Mouse (Mus musculus) lung, embryonic 14.5 days (tissue): ENCODE data around the gene Pdcd1lg2. TPM values are rescaled to one million over a fixed set of nuclear protein-coding genes. Genes with fewer than 3 reads are reported as not detected.

Experiments
- ATAC-seq: fragments of 200-750 bp; cut with Nextera tagmentation; 2 replicates; pipeline ENCODE4 v1.8.0; 2017; ENCODE audit warnings: mild to moderate bottlenecking, moderate TSS enrichment, moderate library complexity; ENCODE audit not compliant: insufficient read depth
- DNase-seq: peaks from one replicate; pipeline ENCODE4 v3.0.0-alpha.2; 2015
- H3K27ac ChIP-seq: fragments of 300-500 bp; sonication (generic); 2 replicates; pipeline ENCODE4 v1.5.1; 2014; ENCODE audit warnings: low read depth, mild to moderate bottlenecking, moderate library complexity
- H3K27me3 ChIP-seq: fragments of 300-500 bp; sonication (generic); 2 replicates; pipeline ENCODE4 v1.6.1; 2014; ENCODE audit warnings: low read length, control low read depth; ENCODE audit not compliant: insufficient read depth
- H3K36me3 ChIP-seq: fragments of 300-500 bp; sonication (generic); 2 replicates; pipeline ENCODE4 v1.6.1; 2014; ENCODE audit warnings: control low read depth; ENCODE audit not compliant: insufficient read depth
- H3K4me1 ChIP-seq: fragments of 300-500 bp; sonication (generic); 2 replicates; pipeline ENCODE4 v1.6.1; 2014; ENCODE audit warnings: antibody characterized with exemption, control low read depth; ENCODE audit not compliant: insufficient read depth
- H3K4me2 ChIP-seq: fragments of 300-500 bp; sonication (generic); 2 replicates; pipeline ENCODE4 v1.6.1; 2014; ENCODE audit warnings: mild to moderate bottlenecking
- H3K4me3 ChIP-seq: fragments of 300-500 bp; sonication (generic); 2 replicates; pipeline ENCODE4 v1.5.1; 2014; ENCODE audit warnings: low read depth, low read length
- H3K9ac ChIP-seq: fragments of 300-500 bp; sonication (generic); 2 replicates; pipeline ENCODE4 v1.6.1; 2014
- H3K9me3 ChIP-seq: fragments of 300-500 bp; sonication (generic); 2 replicates; pipeline ENCODE4 v1.6.1; 2016; ENCODE audit warnings: low read depth, low read length, control low read depth
- CTCF ChIP-seq: IDR thresholded peaks from 2 replicates; pipeline ENCODE4 v1.5.1; 2016; ENCODE audit warnings: antibody characterized with exemption, low read depth
- WGBS: fragments of 180-500 bp; shearing (Covaris S2); extraction: QIAGEN DNeasy Blood & Tissue Kit; methylation state at CpG from one replicate; pipeline ENCODE4 v1.1.7; 2014; 5-methylcytosine and 5-hydroxymethylcytosine counted together
- polyA plus RNA-seq: library from polyadenylated mRNA; unstranded; fragments of >200 nt; fragmentation: Nextera tagmentation; extraction: Ambion mirVana; gene quantifications from 2 replicates; pipeline ENCODE4 v1.2.1, GENCODE M21; 2014

Pdcd1lg2 gene
- polyA plus RNA-seq, 1 experiment from 2014 or later, result not detected

DNA sequence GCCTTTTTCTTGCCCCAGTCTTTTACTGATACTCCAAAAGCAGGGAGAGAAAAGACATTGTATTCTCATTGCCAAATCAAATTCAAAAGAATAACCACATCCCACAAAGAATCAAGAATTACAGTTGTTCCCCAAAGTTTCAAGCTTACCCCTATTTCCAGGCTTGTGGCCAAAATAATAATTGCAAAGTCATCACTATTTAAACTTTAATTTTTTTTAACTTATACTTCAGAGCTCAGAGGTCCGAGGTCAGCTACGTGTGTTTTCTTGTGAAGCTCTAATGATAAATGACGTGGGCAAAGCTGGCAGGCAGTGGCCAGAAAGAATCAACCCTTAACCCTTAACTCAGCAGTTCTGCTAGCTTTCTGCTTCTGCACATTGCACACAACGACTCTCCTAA is 67.9 kb downstream of the Pdcd1lg2 start:
- Histone ChIP-seq H3K4me1 (no peaks in the 10 kb centered on the region), H3K9ac (no peak overlapping the region), H3K27me3 (no peaks in the 10 kb centered on the region; the same call in 1 of the 2 replicates), H3K36me3 (no peaks in the 10 kb centered on the region), H3K9me3 (no peaks in the 10 kb centered on the region), H3K4me3 (no peak overlapping the region), H3K27ac (no peak overlapping the region), H3K4me2 (no peak overlapping the region)
- DNase-seq (no peak), ATAC-seq (no peak)
- 9% methylated on average over 4 of the region's 4 CpGs for WGBS
- TF ChIP-seq CTCF, result no peak

DNA sequence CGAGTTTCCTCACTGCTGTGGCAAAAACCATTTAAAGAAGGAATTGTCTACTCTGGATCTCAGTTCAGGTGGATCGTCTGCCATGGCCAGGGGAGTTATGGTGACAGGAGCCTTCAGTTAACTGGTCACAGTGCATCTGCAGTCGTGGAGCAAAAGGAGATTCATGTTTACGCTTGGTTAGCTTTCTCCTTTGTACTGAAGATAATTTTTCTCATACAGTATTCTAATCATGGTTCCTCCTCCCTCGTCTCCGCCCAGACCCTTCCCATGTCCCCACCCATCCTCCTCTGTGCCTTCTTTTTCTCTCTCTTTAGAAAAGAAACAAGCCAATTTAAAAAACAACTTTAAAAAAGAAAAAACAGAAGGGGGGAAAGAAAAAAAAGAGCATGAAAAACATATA is 70.9 kb downstream of the Pdcd1lg2 start:
- no peak for ATAC-seq
- Histone ChIP-seq H3K27me3 (no peaks in the 10 kb centered on the region; the same call in 1 of the 2 replicates), H3K9ac (no peak overlapping the region), H3K4me1 (no peaks in the 10 kb centered on the region), H3K36me3 (no peaks in the 10 kb centered on the region), H3K27ac (no peak overlapping the region), H3K4me2 (no peak overlapping the region), H3K4me3 (no peak overlapping the region), H3K9me3 (no peaks in the 10 kb centered on the region)
- 68% methylated on average over 6 of the region's 6 CpGs for WGBS
- no peak for DNase-seq
- TF ChIP-seq CTCF, result no peak

DNA sequence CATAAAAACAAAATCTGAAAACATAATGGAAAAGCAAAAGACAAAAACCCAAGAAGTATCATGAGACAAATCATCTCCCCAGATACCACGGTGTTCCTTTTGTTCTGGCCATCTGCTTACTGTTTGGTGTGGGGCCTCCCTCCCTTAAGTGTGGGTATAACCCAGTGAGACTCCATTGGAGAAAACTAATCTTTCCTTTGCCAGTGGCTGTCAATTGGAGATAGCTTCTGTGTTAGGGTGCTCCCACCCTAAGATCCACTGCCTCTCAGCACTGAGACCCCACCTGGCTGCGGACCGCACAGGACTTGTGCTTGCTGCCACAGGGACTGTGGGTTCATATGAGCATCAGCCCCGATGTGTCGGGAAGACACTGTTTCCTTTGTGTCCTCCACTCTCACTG is 71.4 kb downstream of the Pdcd1lg2 start:
- 79% methylated on average over 5 of the region's 5 CpGs for WGBS
- no peak for TF ChIP-seq CTCF
- Histone ChIP-seq H3K27me3 (no peaks in the 10 kb centered on the region; the same call in 1 of the 2 replicates), H3K9ac (no peak overlapping the region), H3K36me3 (no peaks in the 10 kb centered on the region), H3K4me1 (no peaks in the 10 kb centered on the region), H3K4me3 (no peak overlapping the region), H3K4me2 (no peak overlapping the region), H3K9me3 (no peaks in the 10 kb centered on the region), H3K27ac (no peak overlapping the region)
- DNase-seq, result no peak
- no peak for ATAC-seq

DNA sequence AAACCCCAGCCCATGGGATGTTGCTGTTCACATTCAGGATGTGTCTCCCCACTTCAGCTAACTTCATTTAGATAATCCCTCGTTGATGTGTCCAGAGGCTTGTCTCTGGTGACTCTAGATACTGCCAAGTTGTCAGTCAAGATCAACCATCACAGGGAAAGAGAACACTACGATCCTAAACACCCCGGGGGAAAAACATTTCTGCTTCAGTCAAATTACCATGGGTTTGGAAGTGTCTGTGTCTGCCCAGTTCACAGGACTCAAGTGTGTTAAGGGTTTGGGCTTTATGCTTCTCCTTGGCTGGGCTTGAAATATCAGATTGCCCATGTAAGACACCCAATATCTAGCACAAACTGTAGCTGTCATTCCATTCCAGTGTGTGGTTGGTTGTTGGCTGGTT is 71.9 kb downstream of the Pdcd1lg2 start:
- no peaks in the 10 kb centered on the region for H3K4me1 ChIP-seq

DNA sequence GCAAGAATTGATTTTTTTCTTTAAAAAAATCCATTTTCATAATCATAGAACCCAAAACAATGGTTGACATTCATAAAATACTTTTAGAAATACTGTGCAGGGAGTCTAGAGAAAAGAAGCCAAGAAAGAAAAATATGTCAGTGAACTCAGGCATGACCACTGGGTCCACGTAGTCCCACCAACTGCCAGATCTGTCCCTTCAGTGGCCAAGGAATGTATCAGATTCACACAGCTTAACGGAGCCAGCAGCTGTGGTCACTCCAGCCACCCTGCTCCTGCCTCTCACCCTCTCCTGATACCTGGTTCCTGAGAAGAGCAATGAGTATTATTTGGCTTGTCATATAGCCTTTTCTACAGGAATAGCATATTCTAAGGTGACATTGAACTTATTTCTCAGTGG is 72.7 kb downstream of the Pdcd1lg2 start:
- Histone ChIP-seq H3K9ac (no peak overlapping the region), H3K27me3 (no peaks in the 10 kb centered on the region; the same call in 1 of the 2 replicates), H3K9me3 (no peaks in the 10 kb centered on the region), H3K27ac (no peak overlapping the region), H3K4me2 (no peak overlapping the region), H3K36me3 (no peaks in the 10 kb centered on the region), H3K4me3 (no peak overlapping the region), H3K4me1 (no peaks in the 10 kb centered on the region)
- 72% methylated on average over 2 of the region's 2 CpGs for WGBS
- DNase-seq, result no peak
- ATAC-seq, result no peak
- no peak for TF ChIP-seq CTCF

More for the DNA sequence above, 71.9 kb downstream of the Pdcd1lg2 start:
- no peaks in the 10 kb centered on the region; the same call in 1 of the 2 replicates for H3K27me3 ChIP-seq
- no peak overlapping the region for H3K4me2 ChIP-seq
- no peaks in the 10 kb centered on the region for H3K36me3 ChIP-seq
- no peak for ATAC-seq
- no peak overlapping the region for H3K27ac ChIP-seq
- WGBS, result 57% methylated on average over 3 of the region's 3 CpGs
- H3K9me3 ChIP-seq, result no peaks in the 10 kb centered on the region
- H3K4me3 ChIP-seq, result no peak overlapping the region
- H3K9ac ChIP-seq, result no peak overlapping the region
- TF ChIP-seq CTCF, result no peak
- DNase-seq, result no peak

DNA sequence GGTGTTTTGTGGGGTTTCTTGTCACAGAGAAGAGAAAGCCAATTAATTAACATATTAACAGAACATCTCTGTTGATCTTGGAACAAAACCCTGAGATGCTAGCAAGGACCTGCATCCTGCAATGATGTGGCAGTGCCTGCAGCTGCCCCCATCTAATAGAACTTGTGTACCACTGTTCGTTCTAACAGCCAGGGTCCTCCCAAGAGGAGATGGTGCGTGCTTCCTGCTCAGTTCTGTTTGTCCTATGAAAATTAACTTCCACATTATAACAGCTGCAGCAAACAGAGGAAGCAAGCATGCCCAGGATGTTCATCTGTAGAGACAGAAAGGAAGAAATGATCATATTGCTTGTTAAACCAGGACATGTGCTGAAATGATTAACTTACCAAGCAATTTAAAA is 73.8 kb downstream of the Pdcd1lg2 start:
- H3K27me3 ChIP-seq, result no peaks in the 10 kb centered on the region
- no peak overlapping the region for H3K27ac ChIP-seq
- no peak overlapping the region for H3K9ac ChIP-seq
- H3K9me3 ChIP-seq, result no peaks in the 10 kb centered on the region
- ATAC-seq (no peak), DNase-seq (no peak)
- H3K4me2 ChIP-seq, result no peak overlapping the region
- no peaks in the 10 kb centered on the region for H3K36me3 ChIP-seq
- no peak overlapping the region for H3K4me3 ChIP-seq
- 48% methylated on average over 2 of the region's 2 CpGs for WGBS
- TF ChIP-seq CTCF, result no peak
- H3K4me1 ChIP-seq, result no peaks in the 10 kb centered on the region

DNA sequence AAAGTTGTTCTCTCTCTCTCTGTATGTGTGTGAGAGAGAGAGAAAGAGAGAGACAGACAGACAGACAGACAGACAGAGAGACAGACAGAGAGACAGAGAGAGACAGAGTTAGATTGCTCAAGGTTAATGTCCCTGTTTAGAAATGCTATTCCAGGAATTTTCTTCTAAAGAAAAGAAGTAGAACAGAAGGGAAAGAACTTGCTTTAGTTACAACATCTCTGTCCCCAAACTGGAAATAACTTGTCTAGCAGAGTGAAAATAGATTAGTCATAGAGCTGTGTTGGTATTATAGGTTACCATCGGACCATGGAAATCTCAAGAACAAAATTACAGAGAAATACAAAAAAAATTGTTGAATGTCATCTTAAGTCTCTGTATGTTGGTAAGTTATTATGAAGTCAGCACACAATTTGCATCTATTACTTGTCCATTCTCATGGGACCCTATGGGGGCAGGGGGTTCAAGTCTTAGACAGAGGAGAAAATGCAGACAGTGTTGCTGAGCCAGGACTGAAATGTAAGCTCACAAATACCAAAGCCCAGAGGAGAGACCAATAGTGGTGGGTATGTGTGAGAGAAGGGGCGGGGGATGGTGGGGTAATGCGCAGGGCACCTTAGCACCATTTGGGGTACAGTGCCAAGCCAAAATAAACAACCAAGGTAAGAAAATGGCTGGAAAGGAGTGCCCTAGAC is 74.7 kb downstream of the Pdcd1lg2 start:
- Histone ChIP-seq H3K4me1 (no peaks in the 10 kb centered on the region), H3K9ac (no peak overlapping the region), H3K27ac (no peak overlapping the region), H3K4me2 (no peak overlapping the region), H3K36me3 (no peaks in the 10 kb centered on the region), H3K9me3 (no peaks in the 10 kb centered on the region), H3K4me3 (no peak overlapping the region), H3K27me3 (no peaks in the 10 kb centered on the region)
- TF ChIP-seq CTCF, result no peak
- ATAC-seq, result no peak
- 77% methylated on average over 3 of the region's 3 CpGs for WGBS
- DNase-seq, result no peak
